ENCODE assay signal across 17 mouse cellular contexts in genomic region chrX:103664445-103664844, GRCm38 (mm10). TPM values are rescaled to one million over a fixed set of nuclear protein-coding genes. Genes with fewer than 3 reads are reported as not detected.
"Had no signal": no experiment of that assay in that cellular context is flagged by ENCODE, and none has a peak within 500 bp of the region (broad histone marks: within the 10 kb centered on the region; RNA-seq: fewer than 3 reads in every experiment).

No protein-coding gene starts in this region.

RNA-seq across cellular contexts. Expression of gene Zcchc13, which starts 34.1 kb away (rescaled TPM):
- total RNA-seq: megakaryocyte progenitor cell, adult 5-6 weeks; midbrain, postnatal 0 days; monocyte, adult 5-6 weeks; neutrophil, adult 5-6 weeks had no signal
- polyA plus RNA-seq: liver, postnatal 0 days; lung, adult 2 months; lung, embryonic 15.5 days; lung, postnatal 0 days; macrophage; midbrain, embryonic 11.5 days; midbrain, embryonic 13.5 days; midbrain, embryonic 15.5 days; midbrain, postnatal 0 days; neural tube, embryonic 12.5 days; neural tube, embryonic 14.5 days; spleen, adult 2 months; stomach, embryonic 15.5 days; stomach, postnatal 0 days had no signal
